Mouse (Mus musculus): ENCODE measurements around the gene Nkpd1.

Gene Nkpd1

GRCm38 (mm10) chr7:19547344-19547969 lies 29.8 kb downstream of the Nkpd1 start:
- DNase-seq (ENCODE audit: low spot score in 2 of 2): no peak

- no peak for DNase-seq (ENCODE audit: low spot score in 2 of 2)
Measured at GRCm38 (mm10) chr7:19549394-19549793, 31.8 kb downstream of the Nkpd1 start.

- no peak for DNase-seq (ENCODE audit: low spot score in 2 of 2)
Measured at GRCm38 (mm10) chr7:19551634-19552033, 34.0 kb downstream of the Nkpd1 start.

- no peak for DNase-seq (ENCODE audit: low spot score in 2 of 2)
Measured at GRCm38 (mm10) chr7:19552443-19552842, 34.8 kb downstream of the Nkpd1 start.

- DNase-seq (ENCODE audit: low spot score in 2 of 2): no peak
Measured at GRCm38 (mm10) chr7:19554168-19554567, 36.5 kb downstream of the Nkpd1 start.

GRCm38 (mm10) chr7:19557086-19557485 lies 39.4 kb downstream of the Nkpd1 start:
- DNase-seq (ENCODE audit: low spot score in 2 of 2): no peak

GRCm38 (mm10) chr7:19557982-19558900 lies 40.6 kb downstream of the Nkpd1 start:
- DNase-seq (ENCODE audit: low spot score in 2 of 2): no peak

GRCm38 (mm10) chr7:19558965-19559364 lies 41.3 kb downstream of the Nkpd1 start:
- DNase-seq (ENCODE audit: low spot score in 2 of 2): peak in 1 of 2 experiments; percentile 29

- DNase-seq (ENCODE audit: low spot score in 2 of 2): no peak
Measured at GRCm38 (mm10) chr7:19560491-19561260, 43.0 kb downstream of the Nkpd1 start.

- DNase-seq (ENCODE audit: low spot score in 2 of 2): no peak
Measured at GRCm38 (mm10) chr7:19561431-19561764, 43.8 kb downstream of the Nkpd1 start.

- DNase-seq (ENCODE audit: low spot score in 2 of 2): peak; percentile 79 to 93
Measured at GRCm38 (mm10) chr7:19561765-19562642, 44.4 kb downstream of the Nkpd1 start.

- no peak for DNase-seq (ENCODE audit: low spot score in 2 of 2)
Measured at GRCm38 (mm10) chr7:19562643-19563410, 45.2 kb downstream of the Nkpd1 start, which contains the start of gene Ppp1r37. Gene Ppp1r37, minus strand, starts transcription at chr7:19563076.

- DNase-seq (ENCODE audit: low spot score in 2 of 2): no peak
Measured at GRCm38 (mm10) chr7:19563884-19564283, 46.2 kb downstream of the Nkpd1 start.

- DNase-seq (ENCODE audit: low spot score in 2 of 2): no peak
Measured at GRCm38 (mm10) chr7:19564455-19564854, 46.8 kb downstream of the Nkpd1 start.

- DNase-seq (ENCODE audit: low spot score in 2 of 2): no peak
Measured at GRCm38 (mm10) chr7:19565803-19566202, 48.2 kb downstream of the Nkpd1 start.

- DNase-seq (ENCODE audit: low spot score in 2 of 2): no peak
Measured at GRCm38 (mm10) chr7:19567426-19567825, 49.8 kb downstream of the Nkpd1 start.

- no peak for DNase-seq (ENCODE audit: low spot score in 2 of 2)
Measured at GRCm38 (mm10) chr7:19569647-19570046, 52.0 kb downstream of the Nkpd1 start.

GRCm38 (mm10) chr7:19572926-19573775 lies 55.5 kb downstream of the Nkpd1 start:
- DNase-seq (ENCODE audit: low spot score in 2 of 2): peak; percentile 66 to 81

- no peak for DNase-seq (ENCODE audit: low spot score in 2 of 2)
Measured at GRCm38 (mm10) chr7:19573776-19574140, 56.1 kb downstream of the Nkpd1 start.
